Mouse (Mus musculus): ENCODE data around the gene Rab32.
"Not testable (repeated sequence)": the region's sequence is repeated elsewhere in the genome, so short reads cannot be mapped to it uniquely, and the experiment has no call there.

Gene Rab32

GRCm38 (mm10) chr10:10557570-10558336 lies at the start of gene Rab32:
Gene Rab32, minus strand, starts transcription at chr10:10558265.
- DNase-seq, result peak; percentile 95

DNA sequence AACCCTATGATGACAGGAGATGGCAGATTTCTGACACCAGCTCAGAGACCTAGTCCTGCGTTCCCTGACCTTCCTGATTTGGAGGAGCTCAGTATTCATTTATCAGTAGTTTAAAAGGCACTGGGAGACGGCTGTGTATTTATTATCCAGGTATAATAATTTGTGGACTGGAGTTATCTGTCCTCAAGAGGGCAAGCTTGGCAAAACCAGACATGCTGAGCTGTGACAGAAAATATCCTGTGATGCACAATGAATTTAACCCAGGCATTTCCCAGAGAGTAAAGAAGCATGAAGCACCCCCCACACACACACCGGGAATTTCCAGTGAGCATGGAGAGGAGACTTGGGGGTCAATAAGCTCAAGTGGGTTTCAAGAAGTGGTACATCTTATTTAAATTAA lies 42.7 kb upstream of the Rab32 start:
- no peak for DNase-seq

DNA sequence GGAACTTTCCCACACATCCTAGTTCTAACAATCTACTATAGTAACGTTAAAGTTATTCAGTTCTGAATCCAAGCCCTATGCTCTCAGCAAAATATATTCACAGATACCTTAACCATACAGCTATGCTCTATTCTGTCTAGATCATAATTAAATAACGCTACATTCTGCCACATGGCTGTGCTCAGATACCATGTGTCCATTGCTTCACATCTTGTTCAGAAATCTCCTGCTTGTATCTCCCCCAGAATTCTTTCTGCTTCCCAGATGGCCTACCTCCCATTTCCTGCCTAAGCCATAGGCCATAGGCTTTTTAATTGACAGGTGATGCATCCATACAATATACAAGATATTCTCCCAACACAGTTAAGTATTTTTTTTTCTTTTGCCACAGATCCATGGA lies 39.4 kb upstream of the Rab32 start:
- DNase-seq, result not testable (repeated sequence)

DNA sequence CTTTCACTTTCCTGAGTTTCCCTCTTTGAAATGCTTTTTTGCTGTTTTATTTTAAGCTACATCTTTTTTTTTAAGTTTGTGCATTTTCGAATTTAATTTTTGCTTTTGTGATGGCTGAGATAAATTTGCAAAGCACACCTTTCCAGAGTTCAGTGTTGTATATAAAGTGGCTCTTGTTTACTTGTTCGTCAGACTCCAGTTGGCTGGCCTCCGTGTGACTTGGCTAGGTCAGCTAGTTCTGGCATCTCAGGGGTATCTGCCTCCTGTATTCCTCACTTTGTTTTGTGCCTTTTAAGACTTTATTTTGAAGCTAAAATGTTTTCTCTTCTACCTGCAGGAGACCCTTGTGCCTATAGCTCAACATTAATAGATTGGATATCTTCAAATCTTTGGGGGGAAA lies 22.7 kb upstream of the Rab32 start:
- no peak for DNase-seq

GRCm38 (mm10) chr10:10579821-10580220 lies 21.8 kb upstream of the Rab32 start:
- DNase-seq, result no peak

DNA sequence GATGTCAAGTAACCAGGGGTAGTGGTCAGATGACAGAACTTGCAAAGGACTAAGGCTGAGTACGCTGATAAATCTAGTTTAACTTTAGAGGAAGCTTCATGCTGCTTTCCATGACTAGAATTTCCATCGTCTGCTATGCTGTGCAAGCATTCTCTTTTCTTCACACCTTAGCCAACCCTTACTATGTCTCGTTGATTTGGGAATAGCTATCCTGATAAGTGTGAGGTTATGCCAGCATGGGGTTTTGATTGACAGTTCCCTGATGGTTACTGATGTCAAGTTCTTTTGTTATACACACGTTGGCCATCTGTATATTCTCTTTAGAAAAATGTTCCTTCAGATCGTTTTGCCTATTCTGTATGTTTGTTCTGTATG lies 259 bp upstream of the Rab32 start:
- no peak for DNase-seq

DNA sequence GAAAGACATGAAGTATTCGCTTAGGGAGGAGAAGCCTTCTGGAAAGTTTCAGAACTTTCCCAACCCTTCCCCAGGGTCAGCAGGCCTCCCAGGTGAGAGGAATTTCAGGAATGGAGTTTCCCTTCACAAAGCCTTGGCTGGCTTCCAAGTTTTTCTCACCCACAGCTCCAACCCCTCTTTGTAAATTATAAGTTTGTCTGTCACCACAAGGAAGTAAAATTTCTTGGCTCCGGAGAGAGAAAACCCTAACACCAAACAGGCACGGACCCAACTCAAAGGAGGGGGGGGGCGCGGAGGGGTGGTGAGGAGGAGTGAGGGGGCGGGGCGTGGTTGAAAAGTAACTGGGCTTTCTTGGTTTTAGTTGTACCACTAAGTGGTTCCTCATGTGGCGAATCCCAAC lies 980 bp downstream of the Rab32 start:
- peak; percentile 45 for DNase-seq

DNA sequence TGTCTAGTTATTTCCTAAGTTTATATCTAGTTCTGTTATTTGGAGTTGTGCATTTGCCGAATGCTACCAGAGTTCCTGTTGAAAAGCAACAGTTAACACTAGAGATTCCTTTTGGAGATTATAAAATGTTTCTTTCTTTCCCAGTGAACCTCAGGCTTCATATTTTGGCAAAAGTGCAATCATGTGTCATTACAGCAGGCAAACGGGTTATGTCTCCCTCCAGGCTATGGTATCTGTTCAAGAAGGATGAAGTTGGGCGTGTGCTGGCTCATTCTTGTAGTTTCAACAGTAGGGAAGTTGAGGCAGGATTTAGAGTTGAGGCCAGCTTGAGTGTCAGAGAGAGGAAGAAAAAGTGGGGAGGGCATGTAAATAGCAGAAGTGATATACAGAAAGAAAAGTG lies 2.4 kb downstream of the Rab32 start:
- DNase-seq, result no peak

DNA sequence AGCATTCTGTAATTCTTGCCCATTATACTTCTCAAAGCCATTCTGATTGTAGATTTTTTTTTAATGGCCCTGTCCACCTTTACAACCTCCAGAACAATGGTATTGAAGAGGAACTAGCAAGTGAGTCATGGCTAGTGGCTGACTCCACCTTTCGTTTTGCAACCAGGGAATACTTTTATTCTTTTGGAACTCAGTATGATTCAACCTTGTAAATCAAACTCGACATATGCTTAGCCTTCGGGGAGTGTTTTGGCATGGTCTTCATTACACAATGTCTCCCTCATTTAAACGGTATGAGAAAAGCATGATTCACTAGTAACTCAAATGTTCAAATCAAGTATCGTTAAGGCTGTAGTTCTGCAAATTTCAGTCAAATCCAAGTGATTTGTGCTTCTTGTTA lies 2.8 kb downstream of the Rab32 start:
- DNase-seq, result no peak

DNA sequence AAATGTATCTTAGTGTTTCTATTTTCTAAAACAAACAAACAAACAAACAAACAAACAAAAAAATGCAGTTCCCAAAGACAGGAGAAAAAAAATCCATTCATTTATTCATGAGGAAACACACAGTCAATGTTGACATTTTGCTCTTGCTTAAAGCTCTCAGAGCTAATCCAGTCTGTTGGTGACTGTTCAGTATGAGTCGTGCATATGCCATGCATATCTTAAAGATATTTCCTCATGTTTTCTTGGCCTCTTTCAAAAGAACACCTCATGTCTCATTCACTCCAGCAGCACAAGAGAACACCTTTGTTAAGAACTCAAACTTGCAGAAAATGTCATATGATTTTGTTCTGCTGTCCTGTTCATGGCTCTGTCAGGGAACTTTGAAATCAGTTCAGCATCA lies 7.9 kb downstream of the Rab32 start:
- no peak for DNase-seq

GRCm38 (mm10) chr10:10546623-10547022 lies 11.4 kb downstream of the Rab32 start:
- DNase-seq, result no peak

DNA sequence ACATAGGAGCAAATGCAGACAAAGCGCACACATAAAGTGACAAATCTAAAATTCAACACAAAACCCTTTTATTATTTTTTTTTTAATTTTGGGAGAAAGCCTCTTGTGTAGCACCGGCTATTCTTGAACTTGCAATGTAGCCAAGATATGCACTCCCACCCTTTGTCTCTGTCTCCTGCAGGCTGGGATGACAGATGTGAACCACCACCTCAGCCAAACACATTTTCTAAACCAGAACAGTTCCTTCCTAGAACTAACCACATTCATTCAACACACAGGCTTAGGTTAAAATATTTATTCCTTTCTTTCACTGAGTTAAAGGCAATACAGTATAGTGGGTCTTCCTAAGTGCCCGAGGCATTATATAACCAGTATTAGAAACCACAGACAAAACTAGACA lies 13.1 kb downstream of the Rab32 start:
- no peak for DNase-seq

Measured in lung, postnatal 10 days (tissue).